Mouse (Mus musculus) kidney, embryonic 15.5 days (tissue): ENCODE results near the gene Ippk. TPM values are rescaled to one million over a fixed set of nuclear protein-coding genes. Genes with fewer than 3 reads are reported as not detected.

Source experiments
- ATAC-seq: fragments of 200-750 bp; cut with Nextera tagmentation; replicated peaks from 2 replicates; pipeline ENCODE4 v1.8.0; 2017; ENCODE audit warnings: moderate TSS enrichment; ENCODE audit not compliant: low FRiP score
- H3K27ac ChIP-seq: fragments of 300-500 bp; sonication (generic); 2 replicates; pipeline ENCODE4 v1.5.1; 2015; ENCODE audit warnings: mild to moderate bottlenecking, inconsistent platforms
- H3K27me3 ChIP-seq: fragments of 300-500 bp; sonication (generic); 2 replicates; pipeline ENCODE4 v1.6.1; 2015; ENCODE audit warnings: inconsistent platforms
- H3K36me3 ChIP-seq: fragments of 300-500 bp; sonication (generic); 2 replicates; pipeline ENCODE4 v1.6.1; 2015; ENCODE audit warnings: inconsistent platforms
- H3K4me1 ChIP-seq: fragments of 300-500 bp; sonication (generic); 2 replicates; pipeline ENCODE4 v1.6.1; 2015; ENCODE audit warnings: inconsistent platforms
- H3K4me2 ChIP-seq: fragments of 300-500 bp; sonication (generic); 2 replicates; pipeline ENCODE4 v1.6.1; 2015; ENCODE audit warnings: moderate library complexity, mild to moderate bottlenecking, inconsistent platforms
- H3K4me3 ChIP-seq: fragments of 300-500 bp; sonication (generic); replicated peaks from 2 replicates; pipeline ENCODE4 v1.5.1; 2015; ENCODE audit warnings: mild to moderate bottlenecking, inconsistent platforms
- H3K9ac ChIP-seq: fragments of 300-500 bp; sonication (generic); 2 replicates; pipeline ENCODE4 v1.6.1; 2015; ENCODE audit warnings: mild to moderate bottlenecking, inconsistent platforms
- H3K9me3 ChIP-seq: fragments of 300-500 bp; sonication (generic); replicated peaks from 2 replicates; pipeline ENCODE4 v1.6.1; 2016; ENCODE audit warnings: inconsistent platforms
- WGBS: fragments of 180-500 bp; shearing (Covaris S2); methylation state at CpG from one replicate; pipeline ENCODE4 v1.1.7; 2015; ENCODE audit warnings: mixed read lengths; 5-methylcytosine and 5-hydroxymethylcytosine counted together
- polyA plus RNA-seq: library from polyadenylated mRNA; unstranded; fragments of >200 nt; fragmentation: Nextera tagmentation; extraction: Ambion mirVana; gene quantifications from 2 replicates; pipeline ENCODE4 v1.2.1, GENCODE M21; 2015

Ippk gene
- polyA plus RNA-seq, 1 experiment from 2014 or later, result 17.9 TPM

DNA sequence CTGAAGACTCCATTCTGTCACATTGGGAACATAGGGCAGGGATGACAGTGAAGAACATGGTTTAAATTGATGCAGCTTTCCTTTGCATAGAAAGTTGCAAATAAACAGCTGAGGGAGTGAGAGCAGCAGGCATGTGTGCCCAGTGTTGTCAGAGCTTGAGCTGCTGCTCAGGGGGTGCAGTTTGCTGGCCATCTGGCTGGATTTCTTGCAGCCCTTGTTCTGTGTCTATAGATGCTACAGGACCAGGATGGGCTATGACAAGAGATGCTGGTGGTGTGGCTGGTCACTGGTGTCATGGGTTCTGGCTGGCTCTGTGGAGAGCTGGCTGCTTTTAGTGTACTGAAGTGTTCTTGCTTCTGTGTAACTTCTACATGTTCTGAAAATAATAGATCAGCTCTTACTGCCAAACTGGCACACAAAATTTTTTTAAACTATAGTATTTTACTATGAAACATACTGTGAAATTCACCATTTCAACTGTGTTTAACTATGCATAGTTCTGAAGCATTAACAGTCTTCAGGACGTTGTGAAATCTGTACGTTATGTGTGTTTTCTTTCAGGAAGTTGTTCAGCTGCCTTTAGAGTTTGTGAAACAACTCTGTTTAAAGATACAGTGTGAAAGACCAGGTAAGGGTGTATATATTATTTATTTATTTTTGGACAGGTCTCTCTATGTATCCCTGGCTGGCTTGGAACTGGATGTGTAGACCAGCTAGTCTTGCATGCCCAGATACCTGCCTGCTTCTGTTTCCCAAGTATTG is 12.4 kb downstream of the Ippk start:
- Histone ChIP-seq H3K36me3 (peaks cover 57% of the 10 kb centered on the region), H3K27ac (no peak overlapping the region), H3K27me3 (no peaks in the 10 kb centered on the region), H3K4me1 (0 out of 2 replicates have a peak, but pooled peaks cover 5% of the 10 kb centered on the region), H3K4me2 (no peak overlapping the region), H3K9ac (no peak overlapping the region), H3K9me3 (no peaks in the 10 kb centered on the region), H3K4me3 (no peak overlapping the region)
- no peak for ATAC-seq
- 94% methylated on average over 2 of the region's 2 CpGs for WGBS

DNA sequence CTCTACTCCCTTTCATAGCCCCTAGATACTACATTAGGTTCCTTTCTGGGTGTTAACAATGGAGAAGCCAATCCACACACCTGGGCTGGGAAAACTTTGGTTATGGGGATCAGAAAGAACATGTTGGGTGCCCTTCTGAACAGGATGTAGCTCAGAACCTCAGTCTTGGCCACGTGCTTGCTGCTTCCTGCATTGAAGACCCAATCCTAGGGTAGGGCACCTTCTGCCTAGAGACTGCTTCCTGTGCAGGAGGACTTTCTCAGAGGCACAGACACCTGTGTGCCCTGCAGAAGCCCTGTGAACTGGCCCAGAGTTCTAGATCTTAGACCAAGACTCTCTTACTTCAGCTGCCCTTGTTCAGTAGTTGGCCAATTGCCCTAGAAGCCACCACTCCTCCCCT is 14.7 kb downstream of the Ippk start:
- no peaks in the 10 kb centered on the region for H3K4me1 ChIP-seq
- peaks cover 61% of the 10 kb centered on the region for H3K36me3 ChIP-seq
- no peak overlapping the region for H3K4me2 ChIP-seq
- ATAC-seq, result no peak
- no peak overlapping the region for H3K9ac ChIP-seq
- no peak overlapping the region for H3K4me3 ChIP-seq
- no peaks in the 10 kb centered on the region for H3K9me3 ChIP-seq
- H3K27me3 ChIP-seq, result no peaks in the 10 kb centered on the region
- no peak overlapping the region for H3K27ac ChIP-seq
- WGBS, result 80% methylated on average over 1 of the region's 1 CpGs

GRCm38 (mm10) chr13:49436170-49436569 is 15.1 kb downstream of the Ippk start:
- 83% methylated on average over 4 of the region's 4 CpGs for WGBS
- no peak for ATAC-seq
- no peak overlapping the region for H3K27ac ChIP-seq
- no peak overlapping the region for H3K4me2 ChIP-seq
- peaks cover 61% of the 10 kb centered on the region for H3K36me3 ChIP-seq
- H3K9me3 ChIP-seq, result no peaks in the 10 kb centered on the region
- no peaks in the 10 kb centered on the region for H3K4me1 ChIP-seq
- H3K27me3 ChIP-seq, result no peaks in the 10 kb centered on the region
- H3K9ac ChIP-seq, result no peak overlapping the region
- no peak overlapping the region for H3K4me3 ChIP-seq

GRCm38 (mm10) chr13:49444451-49444850 is 23.4 kb downstream of the Ippk start:
- 95% methylated on average over 6 of the region's 6 CpGs for WGBS
- Histone ChIP-seq H3K4me2 (no peak overlapping the region), H3K9ac (no peak overlapping the region), H3K4me1 (no peaks in the 10 kb centered on the region), H3K9me3 (no peaks in the 10 kb centered on the region), H3K36me3 (peaks cover 57% of the 10 kb centered on the region), H3K27me3 (no peaks in the 10 kb centered on the region), H3K27ac (no peak overlapping the region), H3K4me3 (no peak overlapping the region)
- ATAC-seq, result no peak

DNA sequence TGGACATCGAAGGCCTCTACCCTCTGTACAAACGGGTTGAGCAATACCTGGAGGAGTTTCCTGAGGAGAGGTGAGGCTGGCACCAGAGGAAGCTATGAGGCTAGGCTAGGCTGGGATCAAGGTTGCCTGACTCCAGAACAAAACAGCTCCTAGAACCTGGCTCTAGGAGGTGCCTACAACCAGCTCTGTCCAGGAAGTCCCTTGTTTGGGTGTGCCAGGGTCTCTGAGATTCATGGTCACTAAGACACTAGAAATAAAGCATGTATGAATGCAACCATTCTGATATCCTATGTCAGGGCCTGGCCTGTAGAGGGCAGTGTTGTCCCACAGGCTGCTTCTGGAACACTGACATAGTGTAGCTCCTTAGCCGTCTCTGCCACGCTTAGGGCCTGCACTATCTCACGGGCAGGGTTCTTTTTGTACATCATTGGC is 28.3 kb downstream of the Ippk start:
- 45% methylated on average over 5 of the region's 5 CpGs for WGBS

DNA sequence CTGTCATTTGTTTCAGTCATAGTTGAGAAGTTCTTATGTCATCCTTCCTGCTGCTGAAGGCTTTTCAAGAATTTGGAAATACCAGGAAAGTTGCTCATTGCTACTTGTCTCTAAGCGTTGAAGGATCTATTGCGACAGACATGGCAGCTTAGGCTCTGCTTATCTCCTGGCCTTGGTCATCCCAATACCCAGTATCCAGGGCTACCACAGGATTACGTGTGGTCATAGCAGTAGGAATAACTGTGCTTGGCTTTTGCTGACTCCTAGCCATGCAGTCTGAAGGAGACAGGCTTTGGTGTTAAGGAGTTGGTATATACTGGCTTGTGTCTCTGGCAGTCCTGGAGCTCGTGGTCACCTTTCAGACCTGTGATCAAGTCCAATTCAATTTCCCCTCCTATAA is 39.2 kb downstream of the Ippk start:
- no peaks in the 10 kb centered on the region for H3K9me3 ChIP-seq
- no peak overlapping the region for H3K4me3 ChIP-seq
- no peak overlapping the region for H3K9ac ChIP-seq
- H3K27ac ChIP-seq, result no peak overlapping the region
- H3K36me3 ChIP-seq, result peaks cover 72% of the 10 kb centered on the region
- H3K27me3 ChIP-seq, result no peaks in the 10 kb centered on the region
- no peak for ATAC-seq
- no peaks in the 10 kb centered on the region for H3K4me1 ChIP-seq
- 86% methylated on average over 4 of the region's 4 CpGs for WGBS
- no peak overlapping the region for H3K4me2 ChIP-seq

More for the DNA sequence above, 28.3 kb downstream of the Ippk start:
- peak; percentile 56; the same call in 1 of the 2 replicates for ATAC-seq
- Histone ChIP-seq H3K4me3 (no peak overlapping the region), H3K4me1 (no peaks in the 10 kb centered on the region), H3K27me3 (no peaks in the 10 kb centered on the region), H3K4me2 (no peak overlapping the region), H3K27ac (no peak overlapping the region), H3K36me3 (peaks cover 67% of the 10 kb centered on the region), H3K9ac (no peak overlapping the region), H3K9me3 (no peaks in the 10 kb centered on the region)

DNA sequence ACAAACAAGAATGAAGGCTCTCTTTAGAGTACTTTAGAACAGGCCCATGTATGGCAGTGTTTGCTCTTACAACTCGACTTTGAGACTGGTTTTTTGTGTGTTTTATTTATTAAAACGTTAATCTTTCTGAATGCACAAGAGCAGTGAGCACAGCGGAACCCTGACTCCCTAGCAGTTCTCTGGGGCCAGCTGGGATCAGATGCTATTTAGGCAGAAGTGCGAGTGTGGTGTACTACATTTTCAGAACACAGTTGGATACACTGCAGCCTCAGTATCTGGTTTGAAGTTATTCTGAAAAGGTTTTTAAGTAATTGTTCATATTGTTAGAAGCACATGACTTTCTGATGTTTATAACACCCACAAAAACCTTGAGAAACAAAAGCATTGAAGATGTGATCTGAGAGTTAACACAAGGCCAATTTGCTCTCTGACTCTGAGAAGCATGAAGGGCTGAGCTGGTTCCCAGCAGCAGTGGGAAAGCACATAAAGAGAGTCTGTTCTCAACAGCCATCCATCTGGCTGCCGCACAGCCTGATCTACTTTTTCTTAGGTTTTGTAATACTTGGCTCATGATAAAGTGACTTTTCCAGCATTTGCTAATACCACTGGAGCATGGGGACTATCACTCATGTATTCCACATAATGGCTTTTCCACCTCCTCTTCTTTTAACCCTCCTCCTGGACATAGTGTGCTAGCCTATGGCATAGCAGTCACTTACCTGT is 39.8 kb downstream of the Ippk start:
- Histone ChIP-seq H3K27me3 (no peaks in the 10 kb centered on the region), H3K9me3 (no peaks in the 10 kb centered on the region), H3K36me3 (peaks cover 77% of the 10 kb centered on the region), H3K4me1 (no peaks in the 10 kb centered on the region), H3K4me2 (no peak overlapping the region), H3K9ac (no peak overlapping the region), H3K27ac (no peak overlapping the region), H3K4me3 (no peak overlapping the region)
- 68% methylated on average over 5 of the region's 5 CpGs for WGBS
- ATAC-seq, result no peak

- Histone ChIP-seq H3K4me3 (no peak overlapping the region), H3K9ac (no peak overlapping the region), H3K4me2 (no peak overlapping the region), H3K27me3 (no peaks in the 10 kb centered on the region), H3K27ac (no peak overlapping the region), H3K9me3 (no peaks in the 10 kb centered on the region), H3K36me3 (peaks cover 71% of the 10 kb centered on the region), H3K4me1 (peaks cover under 1% of the 10 kb centered on the region; the same call in 1 of the 2 replicates)
- ATAC-seq, result no peak
- WGBS, result 87% methylated on average over 15 of the region's 15 CpGs
Measured at GRCm38 (mm10) chr13:49461458-49462132, 40.5 kb downstream of the Ippk start.

GRCm38 (mm10) chr13:49462921-49463320 is 41.9 kb downstream of the Ippk start:
- Histone ChIP-seq H3K27ac (no peak overlapping the region), H3K36me3 (peaks cover 64% of the 10 kb centered on the region), H3K4me3 (no peak overlapping the region), H3K9ac (no peak overlapping the region), H3K4me1 (peaks cover 5% of the 10 kb centered on the region; the same call in 1 of the 2 replicates), H3K4me2 (no peak overlapping the region), H3K9me3 (no peaks in the 10 kb centered on the region), H3K27me3 (no peaks in the 10 kb centered on the region)
- ATAC-seq, result no peak
- 92% methylated on average over 2 of the region's 2 CpGs for WGBS

DNA sequence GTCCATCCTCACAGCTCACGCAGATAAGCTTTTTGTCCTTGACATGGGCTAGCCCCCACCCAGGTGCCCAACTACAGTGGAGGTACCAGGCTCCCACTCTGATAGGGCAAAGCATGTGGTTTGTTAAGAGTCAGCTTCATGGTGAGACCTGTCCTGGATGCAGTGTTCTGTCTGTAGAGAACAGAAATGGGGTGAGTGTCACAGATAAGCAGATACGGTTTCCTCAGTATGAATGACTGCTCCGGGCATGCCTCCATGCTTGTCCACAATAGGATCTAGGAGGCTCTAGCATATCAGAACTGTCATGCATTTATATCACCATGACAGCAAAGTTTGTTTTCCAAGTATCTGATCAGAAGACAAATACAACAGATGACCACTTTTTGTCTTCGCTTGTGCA is 44.8 kb downstream of the Ippk start:
- H3K27ac ChIP-seq, result no peak overlapping the region
- no peak overlapping the region for H3K9ac ChIP-seq
- H3K4me1 ChIP-seq, result peaks cover 5% of the 10 kb centered on the region; the same call in 1 of the 2 replicates
- no peak overlapping the region for H3K4me2 ChIP-seq
- no peaks in the 10 kb centered on the region for H3K9me3 ChIP-seq
- ATAC-seq, result no peak
- H3K4me3 ChIP-seq, result no peak overlapping the region
- no peaks in the 10 kb centered on the region for H3K27me3 ChIP-seq
- peaks cover 46% of the 10 kb centered on the region for H3K36me3 ChIP-seq
- 93% methylated on average over 4 of the region's 4 CpGs for WGBS

GRCm38 (mm10) chr13:49466393-49467075 is 45.5 kb downstream of the Ippk start:
- no peak for ATAC-seq
- WGBS, result 72% methylated on average over 11 of the region's 11 CpGs
- Histone ChIP-seq H3K27ac (peak overlapping the region; percentile 51), H3K4me3 (no peak overlapping the region), H3K9me3 (no peaks in the 10 kb centered on the region), H3K4me1 (peaks cover 5% of the 10 kb centered on the region; the same call in 1 of the 2 replicates), H3K4me2 (no peak overlapping the region), H3K27me3 (no peaks in the 10 kb centered on the region), H3K36me3 (peaks cover 39% of the 10 kb centered on the region), H3K9ac (no peak overlapping the region)
